Mouse (Mus musculus) liver, embryonic 13.5 days (tissue): Measurements from ENCODE around the gene Cd209d. TPM values are rescaled to one million over a fixed set of nuclear protein-coding genes. Genes with fewer than 3 reads are reported as not detected.
"Not testable (repeated sequence)": the region's sequence is repeated elsewhere in the genome, so short reads cannot be mapped to it uniquely, and the experiment has no call there.

Experiments
- ATAC-seq: fragments of 200-750 bp; cut with Nextera tagmentation; 2 replicates; pipeline ENCODE4 v1.8.0; 2017; ENCODE audit warnings: low read depth, mild to moderate bottlenecking, moderate number of reproducible peaks, moderate library complexity
- DNase-seq: peaks from one replicate; pipeline ENCODE4 v3.0.0; 2022
- H3K27ac ChIP-seq: fragments of 300-500 bp; sonication (generic); 2 replicates; pipeline ENCODE4 v1.5.1; 2015; ENCODE audit warnings: moderate library complexity, mild to moderate bottlenecking, inconsistent platforms
- H3K27me3 ChIP-seq: fragments of 300-500 bp; sonication (generic); 2 replicates; pipeline ENCODE4 v1.6.1; 2015; ENCODE audit warnings: mild to moderate bottlenecking, inconsistent platforms
- H3K36me3 ChIP-seq: fragments of 300-500 bp; sonication (generic); 2 replicates; pipeline ENCODE4 v1.6.1; 2015; ENCODE audit warnings: mild to moderate bottlenecking, inconsistent platforms
- H3K4me1 ChIP-seq: fragments of 300-500 bp; sonication (generic); replicated peaks from 2 replicates; pipeline ENCODE4 v1.6.1; 2015; ENCODE audit warnings: inconsistent platforms
- H3K4me2 ChIP-seq: fragments of 300-500 bp; sonication (generic); 2 replicates; pipeline ENCODE4 v1.6.1; 2015; ENCODE audit warnings: inconsistent platforms, mild to moderate bottlenecking, moderate library complexity
- H3K4me3 ChIP-seq: fragments of 300-500 bp; sonication (generic); replicated peaks from 2 replicates; pipeline ENCODE4 v1.5.1; 2015; ENCODE audit warnings: mild to moderate bottlenecking, inconsistent platforms
- H3K9ac ChIP-seq: fragments of 300-500 bp; sonication (generic); 2 replicates; pipeline ENCODE4 v1.6.1; 2015; ENCODE audit warnings: mild to moderate bottlenecking, inconsistent platforms
- H3K9me3 ChIP-seq: fragments of 300-500 bp; sonication (generic); replicated peaks from 2 replicates; pipeline ENCODE4 v1.6.1; 2016; ENCODE audit warnings: inconsistent platforms
- WGBS: fragments of 180-500 bp; shearing (Covaris S2); methylation state at CpG from one replicate; pipeline ENCODE4 v1.1.7; 2015; ENCODE audit not compliant: insufficient replicate concordance; 5-methylcytosine and 5-hydroxymethylcytosine counted together
- polyA plus RNA-seq: library from polyadenylated mRNA; unstranded; fragments of >200 nt; fragmentation: Nextera tagmentation; extraction: Ambion mirVana; gene quantifications from 2 replicates; pipeline ENCODE4 v1.2.1, GENCODE M21; 2015

Gene Cd209d
- polyA plus RNA-seq, result not detected in 2 replicates

- Histone ChIP-seq H3K4me2 (no peak within 1 kb of the TSS), H3K27me3 (no peaks in the 10 kb centered on the region), H3K4me3 (no peak within 1 kb of the TSS), H3K36me3 (no peaks in the 10 kb centered on the region), H3K9me3 (no peaks in the 10 kb centered on the region), H3K9ac (no peak within 1 kb of the TSS), H3K4me1 (no peaks in the 10 kb centered on the region), H3K27ac (no peak within 1 kb of the TSS)
- DNase-seq (no peak), ATAC-seq (no peak)
- 43% methylated on average over 4 of the region's 4 CpGs for WGBS
Measured at GRCm38 (mm10) chr8:3878455-3878854, at the start of gene Cd209d. Gene Cd209d (minus strand): TSS chr8:3878555.

GRCm38 (mm10) chr8:3926744-3927143 is 48.4 kb upstream of the Cd209d start, which contains the start of gene Cd209b:
Gene Cd209b (minus strand): TSS chr8:3926844.
- Histone ChIP-seq H3K36me3 (no peaks in the 10 kb centered on the region), H3K9ac (no peak within 1 kb of the TSS), H3K27me3 (no peaks in the 10 kb centered on the region), H3K4me1 (no peaks in the 10 kb centered on the region), H3K4me3 (no peak within 1 kb of the TSS), H3K27ac (no peak within 1 kb of the TSS), H3K4me2 (no peak within 1 kb of the TSS), H3K9me3 (no peaks in the 10 kb centered on the region)
- ATAC-seq (no peak), DNase-seq (no peak)
- 68% methylated on average over 3 of the region's 3 CpGs for WGBS

DNA sequence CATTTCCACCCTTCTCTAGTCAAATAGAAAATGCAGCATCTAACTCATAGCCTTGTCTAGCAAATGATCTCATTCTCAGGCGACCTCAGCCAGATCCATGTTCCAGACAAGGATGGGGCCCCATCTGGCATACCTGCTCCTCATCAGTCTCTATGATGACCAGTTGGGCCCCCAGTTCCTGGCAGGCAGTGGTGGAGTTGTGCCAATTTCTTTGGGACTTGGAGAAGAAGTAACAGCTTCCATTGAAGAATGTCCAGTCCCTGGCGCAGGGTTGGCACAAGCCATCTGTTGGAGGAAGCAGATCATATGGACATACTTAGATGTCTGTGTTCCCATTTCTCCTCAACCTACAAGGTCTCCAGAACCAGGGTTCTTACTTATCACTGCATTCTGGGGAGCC is 2.2 kb downstream of the Cd209d start:
- no peak overlapping the region for H3K9ac ChIP-seq
- 50% methylated on average over 2 of the region's 2 CpGs for WGBS
- DNase-seq, result no peak
- H3K4me3 ChIP-seq, result no peak overlapping the region
- H3K36me3 ChIP-seq, result no peaks in the 10 kb centered on the region
- H3K27me3 ChIP-seq, result no peaks in the 10 kb centered on the region
- H3K4me2 ChIP-seq, result no peak overlapping the region
- H3K27ac ChIP-seq, result no peak overlapping the region
- no peaks in the 10 kb centered on the region for H3K4me1 ChIP-seq
- ATAC-seq, result no peak
- no peaks in the 10 kb centered on the region; the same call in 1 of the 2 replicates for H3K9me3 ChIP-seq

- not testable (repeated sequence) for H3K4me1 ChIP-seq, H3K36me3 ChIP-seq, H3K4me2 ChIP-seq, ATAC-seq, H3K9ac ChIP-seq, H3K27me3 ChIP-seq, H3K4me3 ChIP-seq, H3K27ac ChIP-seq, H3K9me3 ChIP-seq, DNase-seq
Measured at GRCm38 (mm10) chr8:3862736-3863135, 15.6 kb downstream of the Cd209d start.

- no peak for DNase-seq
- Histone ChIP-seq H3K27me3 (no peaks in the 10 kb centered on the region), H3K36me3 (no peaks in the 10 kb centered on the region), H3K27ac (no peak within 1 kb of the TSS), H3K9me3 (no peaks in the 10 kb centered on the region), H3K4me2 (no peak within 1 kb of the TSS), H3K4me3 (no peak within 1 kb of the TSS), H3K4me1 (no peaks in the 10 kb centered on the region), H3K9ac (no peak within 1 kb of the TSS)
- ATAC-seq, result no peak
- 43% methylated on average over 2 of the region's 2 CpGs for WGBS
Measured at GRCm38 (mm10) chr8:3854209-3854608, 24.1 kb downstream of the Cd209d start, which contains the start of gene Cd209e. Gene Cd209e (minus strand): TSS chr8:3854309.

Other genes with a start within 250 kb of the Cd209d start
- gene Stxbp2, start 247.6 kb downstream of the Cd209d start, polyA plus RNA-seq, result 45.6 and 52.2 TPM in 2 replicates
- gene Retn, start 222.8 kb downstream of the Cd209d start, polyA plus RNA-seq, result 0.18 TPM in 1 of 2 replicates, not detected in the other
- gene Mcemp1, start 212.8 kb downstream of the Cd209d start, polyA plus RNA-seq, result 1.4 and 1.6 TPM in 2 replicates
- gene Fcor, start 206.2 kb downstream of the Cd209d start, polyA plus RNA-seq, result 2.9 and 3.5 TPM in 2 replicates
- gene Trappc5, start 202.3 kb downstream of the Cd209d start, polyA plus RNA-seq, result 18.6 and 18.7 TPM in 2 replicates
- 0.06 TPM in 1 of 2 replicates, not detected in the other for gene Fcer2a, start 184.4 kb downstream of the Cd209d start, polyA plus RNA-seq
- 2.4 and 3.2 TPM in 2 replicates for gene Clec4g, start 157.9 kb downstream of the Cd209d start, polyA plus RNA-seq
- gene Cd209a, start 129.6 kb downstream of the Cd209d start, polyA plus RNA-seq, result 0.34 and 0.35 TPM in 2 replicates
- gene Cd209e, start 24.2 kb downstream of the Cd209d start, polyA plus RNA-seq, result not detected in 2 replicates
- gene Cd209b, start 48.3 kb upstream of the Cd209d start, polyA plus RNA-seq, result not detected in 2 replicates
- 0.10 and 0.20 TPM in 2 replicates for gene Cd209c, start 76.2 kb upstream of the Cd209d start, polyA plus RNA-seq
- gene Cd209f, start 227.3 kb upstream of the Cd209d start, polyA plus RNA-seq, result 0.31 and 0.35 TPM in 2 replicates